Mouse (Mus musculus) ES-E14 (cell line): ENCODE results near the gene Zbtb46. TPM values are rescaled to one million over a fixed set of nuclear protein-coding genes. Genes with fewer than 3 reads are reported as not detected.

ENCODE experiments used
- DNase-seq: peaks from one replicate; pipeline ENCODE4 v3.0.0-alpha.2; 2013; ENCODE audit warnings: low read depth, low spot score
- H3K27ac ChIP-seq: 2 replicates; pipeline ENCODE4 v1.5.1; 2012; ENCODE audit warnings: low read depth, mild to moderate bottlenecking, low read length, moderate library complexity, mixed read lengths; ENCODE audit not compliant: poor library complexity, insufficient read depth, severe bottlenecking
- H3K36me3 ChIP-seq: 2 replicates; pipeline ENCODE4 v1.6.1; 2012; ENCODE audit warnings: mild to moderate bottlenecking, low read length, moderate library complexity, mixed read lengths; ENCODE audit not compliant: control insufficient read depth, poor library complexity, insufficient read depth, severe bottlenecking
- H3K4me1 ChIP-seq, 2 experiments: fragments of 150-350 bp in 1 of 2; sonication (generic) in 1 of 2; 2 replicates each; pipeline ENCODE4 v1.6.1; 2012; ENCODE audit warnings: low read length in 2 of 2, mild to moderate bottlenecking in 1 of 2, mixed read lengths in 1 of 2; ENCODE audit not compliant: control insufficient read depth in 2 of 2, insufficient read depth in 2 of 2, poor library complexity in 1 of 2
- H3K4me3 ChIP-seq, 2 experiments: fragments of 150-350 bp in 1 of 2; sonication (generic) in 1 of 2; 2 replicates each; pipeline ENCODE4 v1.5.1; 2012; ENCODE audit warnings: low read length in 2 of 2, low read depth in 1 of 2, mild to moderate bottlenecking in 1 of 2, mixed read lengths in 1 of 2; ENCODE audit not compliant: insufficient read depth in 1 of 2, poor library complexity in 1 of 2, severe bottlenecking in 1 of 2
- H3K9ac ChIP-seq: 2 replicates; pipeline ENCODE4 v1.6.1; 2012; ENCODE audit warnings: low read depth, mild to moderate bottlenecking, low read length, mixed read lengths; ENCODE audit not compliant: poor library complexity, insufficient read depth, severe bottlenecking
- H3K9me3 ChIP-seq: fragments of 150-350 bp; sonication (generic); 2 replicates; pipeline ENCODE4 v1.6.1; 2012; ENCODE audit warnings: low read depth, mild to moderate bottlenecking, low read length; ENCODE audit not compliant: control insufficient read depth, insufficient read depth
- CHD2 ChIP-seq: IDR thresholded peaks from 2 replicates; pipeline ENCODE4 v1.6.1; 2014; ENCODE audit warnings: mild to moderate bottlenecking, low read depth, low read length, inconsistent platforms
- HCFC1 ChIP-seq: IDR thresholded peaks from 2 replicates; pipeline ENCODE4 v1.6.1; 2012; ENCODE audit warnings: low read length, inconsistent platforms, borderline replicate concordance; ENCODE audit not compliant: insufficient read depth
- MAFK ChIP-seq: IDR thresholded peaks from 2 replicates; pipeline ENCODE4 v1.6.1; 2014; ENCODE audit warnings: mild to moderate bottlenecking, low read depth, low read length, inconsistent platforms; ENCODE audit not compliant: insufficient read depth
- ZC3H11A ChIP-seq: IDR thresholded peaks from 2 replicates; pipeline ENCODE4 v1.6.1; 2012; ENCODE audit warnings: low read depth, mild to moderate bottlenecking, inconsistent platforms, low read length, borderline replicate concordance
- ZNF384 ChIP-seq: IDR thresholded peaks from 2 replicates; pipeline ENCODE4 v1.6.1; 2012; ENCODE audit warnings: low read depth, low read length, inconsistent platforms
- in situ Hi-C, 2 experiments: fragments of 600-800 bp; cut with MboI; formaldehyde crosslinking; loops; one replicate each; pipeline ENCODE4 v1.15.1; 2025; ENCODE audit warnings: low sequenced_read_pairs in 2 of 2, inconsistent platforms in 1 of 2; ENCODE audit not compliant: unreplicated experiment in 2 of 2
- total RNA-seq: library from RNA; depleted of rRNA; stranded (reverse); fragments of 300-350 nt; gene quantifications from 2 replicates; pipeline ENCODE4 v1.2.3, GENCODE M21; 2012; rRNA removed

Gene Zbtb46
- total RNA-seq, 1 experiment, result 4.4 TPM

GRCm38 (mm10) chr2:181342766-181343165 lies 116.5 kb downstream of the Zbtb46 start:
- DNase-seq, result no peak
- H3K9ac ChIP-seq, result no peak overlapping the region
- H3K4me3 ChIP-seq, result no peak overlapping the region
- no peaks in the 10 kb centered on the region for H3K4me1 ChIP-seq
- in situ Hi-C loops, result no loop called here
- TF ChIP-seq HCFC1 (no peak), ZNF384 (no peak), CHD2 (no peak), MAFK (no peak), ZC3H11A (no peak)
- H3K9me3 ChIP-seq, result no peaks in the 10 kb centered on the region
- peaks cover 56% of the 10 kb centered on the region for H3K36me3 ChIP-seq
- no peak overlapping the region for H3K27ac ChIP-seq

DNA sequence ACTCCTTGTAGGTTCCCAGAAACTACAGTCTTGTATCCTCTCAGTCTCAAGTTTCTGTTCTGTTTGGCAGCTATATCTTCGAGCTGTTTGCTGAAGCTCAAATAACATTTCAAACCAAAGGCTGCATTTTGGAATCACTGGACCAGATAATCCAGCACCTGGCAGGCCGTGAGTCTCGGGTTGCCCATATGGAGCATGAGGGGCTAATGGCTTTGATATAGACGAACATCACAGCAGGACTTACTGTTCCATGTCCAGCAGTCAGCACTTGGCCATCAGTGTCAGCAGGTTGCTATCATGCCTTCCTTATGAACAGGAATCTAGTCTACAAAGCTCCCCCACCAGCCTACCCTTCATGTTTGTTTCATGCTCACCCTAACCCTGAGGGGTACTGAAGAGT lies 118.8 kb downstream of the Zbtb46 start:
- Histone ChIP-seq H3K4me1 (no peaks in the 10 kb centered on the region), H3K36me3 (peaks cover 46% of the 10 kb centered on the region), H3K4me3 (no peak overlapping the region), H3K27ac (no peak overlapping the region), H3K9ac (no peak overlapping the region), H3K9me3 (no peaks in the 10 kb centered on the region)
- TF ChIP-seq MAFK (no peak), ZC3H11A (no peak), HCFC1 (no peak), CHD2 (no peak), ZNF384 (no peak)
- in situ Hi-C loops, result no loop called here
- no peak for DNase-seq

Other genes with a start within 250 kb of the Zbtb46 start
- 0.67 and 0.79 TPM in 2 replicates for gene Srms, start 246.2 kb downstream of the Zbtb46 start, total RNA-seq
- gene Fndc11, start 239.4 kb downstream of the Zbtb46 start, total RNA-seq, result 0.21 TPM in 1 of 2 replicates, not detected in the other
- 2.2 and 3.4 TPM in 2 replicates for gene Helz2, start 217.4 kb downstream of the Zbtb46 start, total RNA-seq
- 15.2 and 16.4 TPM in 2 replicates for gene Gmeb2, start 171.4 kb downstream of the Zbtb46 start, total RNA-seq
- gene Stmn3, start 144.9 kb downstream of the Zbtb46 start, total RNA-seq, result 7.9 and 8.6 TPM in 2 replicates
- gene Rtel1, start 139.7 kb downstream of the Zbtb46 start, total RNA-seq, result 133 and 209 TPM in 2 replicates
- gene Zgpat, start 94.5 kb downstream of the Zbtb46 start, total RNA-seq, result 43.5 and 61.3 TPM in 2 replicates
- gene Arfrp1, start 94.0 kb downstream of the Zbtb46 start, total RNA-seq, result 32.8 and 36.3 TPM in 2 replicates
- gene Lime1, start 79.3 kb downstream of the Zbtb46 start, total RNA-seq, result 30.8 and 48.9 TPM in 2 replicates
- 0.36 and 0.53 TPM in 2 replicates for gene Abhd16b, start 33.8 kb upstream of the Zbtb46 start, total RNA-seq
- gene Tpd52l2, start 37.7 kb upstream of the Zbtb46 start, total RNA-seq, result 111 TPM in 2 replicates
- 67.2 and 87.6 TPM in 2 replicates for gene Dnajc5, start 61.1 kb upstream of the Zbtb46 start, total RNA-seq
- gene Uckl1, start 125.5 kb upstream of the Zbtb46 start, total RNA-seq, result 24.0 and 34.5 TPM in 2 replicates
- gene Prpf6, start 132.4 kb upstream of the Zbtb46 start, total RNA-seq, result 58.7 and 67.8 TPM in 2 replicates
- 38.2 and 50.7 TPM in 2 replicates for gene Zfp512b, start 133.4 kb upstream of the Zbtb46 start, total RNA-seq
- gene Samd10, start 139.8 kb upstream of the Zbtb46 start, total RNA-seq, result 3.4 TPM in 2 replicates
- gene Gm29797, start 197.6 kb upstream of the Zbtb46 start, total RNA-seq, result 1.8 and 9.3 TPM in 2 replicates
- 0.36 and 0.42 TPM in 2 replicates for gene Sox18, start 212.2 kb upstream of the Zbtb46 start, total RNA-seq
- gene Tcea2, start 220.9 kb upstream of the Zbtb46 start, total RNA-seq, result 11.4 and 23.0 TPM in 2 replicates
- gene Rgs19, start 234.6 kb upstream of the Zbtb46 start, total RNA-seq, result 27.3 and 31.7 TPM in 2 replicates
- not detected in 2 replicates for gene Lkaaear1, start 239.0 kb upstream of the Zbtb46 start, total RNA-seq